Mouse (Mus musculus) c-Kit-positive CD71-positive TER-119-positive erythroid progenitor cells, embryonic 14.5 days (primary cell): ENCODE measurements around the gene Armc3.
"Not testable (repeated sequence)": the region's sequence is repeated elsewhere in the genome, so short reads cannot be mapped to it uniquely, and the experiment has no call there.

Experiments
- DNase-seq: peaks from one replicate; pipeline ENCODE4 v3.0.0-alpha.2; 2013; ENCODE audit warnings: low spot score

Armc3 gene

DNA sequence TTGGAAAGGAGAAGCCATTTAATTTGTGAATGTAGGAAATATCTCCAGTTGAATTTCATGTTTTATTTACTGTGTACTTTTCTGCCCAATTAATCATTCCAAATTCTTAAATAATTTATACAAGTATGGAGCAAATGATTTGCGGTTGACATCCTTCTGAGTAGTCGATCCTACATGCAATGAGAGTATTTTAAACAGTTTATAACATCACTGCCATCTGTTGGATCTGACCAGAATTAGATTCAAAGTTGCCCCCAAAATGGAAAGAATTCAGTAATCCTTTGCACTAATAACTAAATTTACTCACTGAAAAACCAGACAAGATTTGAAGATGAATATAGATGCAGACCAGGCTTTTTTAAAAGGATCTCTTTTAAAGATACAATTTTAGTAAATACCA lies 75.5 kb downstream of the Armc3 start:
- DNase-seq = no peak

DNA sequence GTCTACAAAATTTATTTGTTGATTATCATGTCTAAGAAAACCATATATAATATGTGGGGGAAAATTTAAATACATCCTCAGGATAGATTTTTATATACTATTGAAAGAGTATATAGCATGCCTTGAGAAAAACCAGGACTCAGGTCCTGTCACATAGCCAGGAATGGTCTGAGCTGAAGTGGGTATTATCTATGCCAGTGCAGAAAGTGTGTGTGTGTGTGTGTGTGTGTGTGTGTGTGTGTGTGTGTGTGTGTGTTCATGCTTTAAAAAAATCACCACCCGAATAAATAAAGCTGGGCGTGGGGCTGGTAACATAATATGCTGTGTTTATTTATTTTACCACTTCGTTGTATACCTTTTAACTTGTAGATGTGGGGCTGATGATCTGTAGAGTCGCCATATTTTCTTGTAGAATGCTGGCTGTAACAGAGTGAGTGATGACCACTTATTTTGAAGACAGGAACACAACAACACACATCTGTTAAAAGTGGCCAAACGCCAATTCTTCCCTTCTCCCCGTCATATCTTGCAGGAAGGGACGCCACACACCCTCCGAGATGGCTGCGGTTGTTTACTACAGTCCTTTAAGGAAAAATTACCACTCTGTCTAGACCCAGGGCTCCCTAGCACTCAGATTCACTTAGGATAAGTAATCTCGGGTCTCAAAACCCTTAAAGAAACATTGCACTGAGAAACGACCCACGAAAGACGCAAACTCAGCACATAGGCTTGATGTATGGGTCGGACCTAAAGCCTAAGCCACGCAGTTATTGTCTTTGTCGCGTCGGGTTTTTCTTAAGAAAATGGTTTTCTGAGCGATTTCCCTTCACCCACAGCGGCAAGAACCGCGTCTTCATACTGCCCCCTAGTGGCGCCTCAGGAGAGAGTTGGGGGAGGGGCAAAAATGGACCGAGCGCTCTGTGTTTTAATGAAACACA lies 76.8 kb downstream of the Armc3 start:
- DNase-seq = peak; percentile 77

DNA sequence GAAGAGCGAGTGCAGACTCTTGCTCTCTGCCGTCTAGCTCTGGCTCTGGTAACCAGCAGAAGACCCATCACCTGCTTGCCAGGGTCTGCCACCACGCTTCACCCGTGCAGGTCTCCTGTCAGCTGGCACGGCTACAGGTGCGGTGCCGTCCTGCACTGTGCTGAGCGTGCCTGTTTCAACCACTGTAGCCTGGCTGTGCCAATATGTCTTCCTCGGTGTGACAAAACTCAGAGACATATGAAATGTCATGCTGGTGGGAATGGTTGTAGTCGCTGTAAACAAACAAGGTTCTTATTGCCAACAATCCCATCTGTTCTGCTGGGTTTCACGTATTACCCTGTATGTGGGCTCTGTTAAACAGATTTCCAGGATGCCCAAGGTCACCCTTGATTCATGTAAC lies 81.2 kb downstream of the Armc3 start:
- DNase-seq = no peak

DNA sequence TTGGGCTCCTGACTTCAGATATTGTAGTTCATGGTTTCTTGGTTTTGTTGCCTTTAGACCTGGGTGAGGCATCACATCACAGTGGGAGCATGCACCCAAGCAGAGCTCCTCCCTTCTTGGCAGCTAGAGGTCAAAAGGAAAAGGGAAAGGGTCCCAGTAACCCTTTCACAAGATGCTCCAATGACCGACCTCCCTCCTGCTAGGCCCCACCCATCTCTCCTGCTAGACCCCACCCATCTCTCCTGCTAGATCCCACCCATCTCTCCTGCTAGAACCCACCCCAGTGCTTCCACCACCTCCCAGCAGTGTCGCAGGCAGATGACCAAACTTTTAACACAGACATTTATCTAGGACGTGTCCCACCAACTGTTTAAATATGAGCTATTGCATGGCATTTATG lies 93.3 kb downstream of the Armc3 start:
- DNase-seq = no peak

DNA sequence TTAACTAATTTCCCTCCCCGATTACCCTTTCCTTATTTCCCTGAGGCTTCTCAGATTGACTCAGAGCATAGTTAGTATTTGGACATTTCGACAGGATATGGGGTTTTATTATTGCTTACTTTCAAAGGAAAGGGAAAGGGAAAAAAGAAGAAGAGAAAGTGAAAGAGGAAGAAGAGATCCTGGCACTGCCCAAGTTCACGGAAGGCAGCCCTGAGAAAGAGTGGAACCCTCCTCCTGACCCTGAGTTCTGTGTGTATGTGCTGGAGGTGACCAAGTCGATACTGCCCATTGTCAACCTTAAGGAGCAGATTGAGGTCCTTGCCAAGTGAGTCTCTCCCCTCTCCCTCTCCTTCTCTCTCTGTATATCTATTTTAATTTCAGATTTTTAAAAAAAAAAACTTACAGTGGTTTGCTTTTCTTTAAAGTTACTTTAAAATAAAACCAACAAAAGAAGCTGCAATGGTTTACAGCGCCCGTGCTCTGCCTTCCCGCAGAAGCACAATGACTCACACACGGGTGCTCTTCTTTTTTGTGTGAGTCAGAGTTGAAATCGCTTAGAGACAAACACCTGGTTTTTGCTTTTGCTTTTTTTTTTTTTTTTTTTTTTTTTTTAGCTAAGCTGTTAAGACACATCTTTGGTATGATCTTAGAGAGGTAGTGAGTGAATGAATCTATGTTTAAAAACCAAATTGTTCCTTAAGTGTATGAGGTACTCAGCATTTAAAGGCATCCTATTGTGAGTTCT lies 101.4 kb downstream of the Armc3 start:
- DNase-seq = no peak

DNA sequence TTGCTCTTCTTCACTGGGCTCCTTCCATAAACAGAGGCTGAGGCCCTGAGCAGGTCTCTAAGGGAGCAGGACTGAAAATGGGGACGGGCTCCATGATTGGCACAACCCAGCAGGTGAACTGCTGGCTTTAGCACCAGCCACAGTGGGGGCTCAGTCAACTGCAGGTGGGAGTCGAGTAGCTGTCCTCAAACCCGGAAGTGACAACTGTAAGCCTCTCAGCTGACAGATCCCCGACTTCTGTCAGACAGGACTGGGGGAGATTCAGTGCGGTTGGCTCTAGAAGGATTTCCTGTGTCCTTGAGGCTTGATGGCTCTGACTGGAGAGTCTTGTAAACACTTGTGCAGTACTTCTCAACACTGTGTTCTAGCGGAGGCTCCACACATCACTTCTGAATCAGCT lies 102.1 kb downstream of the Armc3 start:
- no peak for DNase-seq

DNA sequence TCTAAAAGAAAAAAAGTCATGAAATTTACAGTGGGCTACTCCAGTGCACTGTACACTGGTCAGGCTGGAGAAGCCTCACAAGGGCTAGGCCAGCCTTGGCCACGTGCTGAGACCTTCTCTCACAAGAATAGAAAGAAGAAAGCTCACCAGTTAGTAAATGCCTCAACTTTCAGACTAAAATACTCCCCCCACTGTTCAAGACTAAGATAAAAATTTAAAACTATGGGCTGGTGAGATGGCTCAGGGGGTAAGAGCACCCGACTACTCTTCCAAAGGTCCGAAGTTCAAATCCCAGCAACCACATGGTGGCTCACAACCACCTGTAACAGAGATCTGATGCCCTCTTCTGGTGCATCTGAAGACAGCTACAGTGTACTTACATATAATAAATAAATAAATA lies 104.0 kb downstream of the Armc3 start:
- not testable (repeated sequence) for DNase-seq

DNA sequence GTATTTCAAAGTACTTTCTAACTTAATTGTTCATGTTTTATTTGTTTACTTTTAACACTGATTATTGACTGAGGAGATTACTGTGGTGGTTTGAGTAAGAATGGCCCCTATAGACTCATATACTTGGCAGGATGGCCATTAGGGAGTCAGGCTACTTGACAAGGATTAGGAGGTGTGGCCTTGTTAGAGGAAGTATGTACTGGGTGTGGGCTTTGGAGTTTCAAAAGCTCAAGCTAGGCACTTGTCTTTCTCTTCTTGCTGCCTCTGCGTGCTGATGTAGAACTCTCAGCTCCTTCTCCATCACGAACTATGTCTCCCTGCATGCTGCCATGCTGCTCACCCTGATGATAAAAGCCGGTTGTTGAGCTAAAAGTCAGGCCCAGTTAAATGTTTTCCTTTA lies 111.4 kb downstream of the Armc3 start:
- no peak for DNase-seq

DNA sequence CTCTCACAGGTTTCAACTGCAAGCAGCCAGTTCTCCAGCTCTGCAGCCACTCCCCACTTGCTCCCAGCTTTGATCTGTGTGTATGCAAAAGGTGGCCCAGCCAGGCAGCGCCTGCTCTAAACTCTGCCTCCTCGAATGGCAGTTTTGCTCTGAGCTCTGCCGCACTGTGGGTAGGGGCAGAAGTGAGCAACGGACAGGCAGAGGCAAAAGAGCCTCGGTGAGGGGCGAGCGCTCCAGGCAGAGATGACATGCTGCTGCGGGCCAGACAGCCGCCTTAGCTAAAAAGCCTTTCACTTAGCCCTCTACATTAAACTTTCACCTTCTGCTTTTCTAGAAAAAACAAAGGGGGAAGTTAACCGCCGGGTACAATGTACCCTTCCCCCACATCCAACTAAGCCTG lies 117.0 kb downstream of the Armc3 start:
- DNase-seq = no peak

DNA sequence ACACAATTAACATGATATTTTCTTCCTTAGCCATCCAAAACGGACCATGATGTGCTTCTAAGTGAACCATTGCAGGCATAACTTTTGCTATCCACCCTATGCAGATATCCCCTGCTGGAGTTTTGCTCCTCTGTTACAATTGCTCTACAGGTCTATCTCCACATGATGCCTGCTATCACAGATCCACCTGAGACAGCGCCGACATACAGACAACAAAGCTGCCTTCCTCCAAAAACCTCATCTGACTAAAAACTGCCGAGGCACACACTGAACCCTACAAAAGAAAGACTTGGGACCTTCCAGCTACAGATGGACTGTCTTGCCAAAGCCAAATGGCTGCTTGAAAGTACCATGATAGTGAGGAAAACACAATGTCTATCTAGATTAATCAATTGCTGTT lies 117.6 kb downstream of the Armc3 start:
- DNase-seq = no peak

DNA sequence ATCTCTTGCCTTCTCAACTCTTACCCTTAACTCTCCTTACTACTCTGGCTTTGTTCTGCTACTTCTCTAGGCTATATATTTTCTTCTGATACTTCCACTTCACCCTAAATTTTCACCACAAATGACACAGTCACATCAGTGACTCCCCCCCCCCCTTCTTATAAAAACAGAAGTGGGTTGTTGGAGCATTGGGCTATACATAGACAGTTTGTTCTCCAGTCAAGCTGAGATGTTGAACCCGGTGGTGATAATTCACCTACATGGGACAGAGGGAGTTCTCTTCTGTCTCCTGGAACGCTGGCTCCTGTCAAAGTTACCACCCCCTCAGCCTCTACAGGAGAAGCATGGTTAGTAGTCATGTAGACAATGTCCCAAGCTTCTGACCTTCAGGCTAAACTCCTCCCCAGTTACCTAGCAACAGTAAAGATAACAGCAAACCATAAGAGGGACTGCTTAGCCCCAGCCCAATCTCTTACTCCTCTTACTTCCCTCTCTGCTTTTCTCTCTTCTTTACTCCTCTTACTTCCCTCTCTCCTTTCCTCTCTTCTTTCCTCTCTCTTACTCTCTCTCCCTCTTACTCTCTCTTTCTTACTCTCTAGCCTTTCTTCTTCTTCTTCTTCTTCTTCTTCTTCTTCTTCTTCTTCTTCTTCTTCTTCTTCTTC lies 118.2 kb downstream of the Armc3 start:
- not testable (repeated sequence) for DNase-seq

DNA sequence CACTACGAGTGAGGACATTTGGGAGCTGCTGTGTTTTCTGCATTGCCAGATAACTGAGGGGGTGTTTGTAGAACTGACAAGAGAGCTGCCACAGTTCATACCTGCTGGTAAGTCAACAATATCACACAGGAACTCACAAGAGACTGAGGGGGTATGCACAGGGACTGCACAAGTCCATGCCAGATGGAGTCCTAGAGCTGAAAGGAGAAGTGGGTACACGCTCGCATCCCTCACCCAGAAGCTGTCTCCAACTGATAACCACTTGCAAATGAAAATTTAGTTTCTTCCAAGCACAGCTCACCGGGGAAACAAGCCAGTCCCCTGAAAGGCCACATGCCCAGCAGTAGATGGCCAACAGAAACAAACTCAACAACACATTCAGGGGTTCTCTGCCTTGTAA lies 119.4 kb downstream of the Armc3 start:
- DNase-seq = no peak

DNA sequence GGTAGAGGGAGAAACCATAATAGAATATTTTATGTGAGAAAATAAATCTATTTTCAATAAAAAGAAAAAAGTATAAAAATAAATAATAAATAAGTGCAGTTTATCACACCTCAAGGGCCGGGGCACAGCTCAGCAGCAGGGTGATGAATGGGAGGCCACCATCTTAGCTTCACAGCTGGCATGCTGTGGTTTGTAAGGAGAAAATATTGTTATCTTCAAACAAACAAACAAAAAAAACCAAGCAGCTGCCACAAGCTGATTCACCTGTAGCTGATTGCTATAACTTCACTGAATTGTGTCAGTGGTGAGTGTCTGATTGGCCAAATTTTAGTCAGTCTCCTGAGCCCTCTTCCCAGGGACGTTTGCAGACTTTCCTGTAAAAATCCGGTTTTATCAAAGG lies 120.2 kb downstream of the Armc3 start:
- DNase-seq = no peak

DNA sequence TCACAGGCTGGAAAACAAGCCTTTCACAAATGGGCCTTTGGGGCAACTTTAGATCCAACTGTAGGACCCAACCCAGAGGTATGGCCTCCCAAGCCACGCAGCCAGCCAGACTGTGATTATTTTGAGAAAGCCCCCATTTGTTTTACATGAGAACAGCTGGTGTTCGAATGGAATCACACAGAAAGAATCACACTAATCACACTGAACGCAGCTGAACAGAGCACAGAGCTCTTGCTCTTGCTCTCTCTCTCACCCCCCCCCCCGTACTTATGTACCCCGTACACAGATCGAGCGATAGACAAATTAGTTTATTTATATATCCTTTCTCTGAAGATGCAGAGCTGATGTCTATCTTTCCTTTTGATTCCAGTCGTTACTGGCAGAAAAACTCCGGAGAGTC lies 123.3 kb downstream of the Armc3 start:
- DNase-seq = no peak

DNA sequence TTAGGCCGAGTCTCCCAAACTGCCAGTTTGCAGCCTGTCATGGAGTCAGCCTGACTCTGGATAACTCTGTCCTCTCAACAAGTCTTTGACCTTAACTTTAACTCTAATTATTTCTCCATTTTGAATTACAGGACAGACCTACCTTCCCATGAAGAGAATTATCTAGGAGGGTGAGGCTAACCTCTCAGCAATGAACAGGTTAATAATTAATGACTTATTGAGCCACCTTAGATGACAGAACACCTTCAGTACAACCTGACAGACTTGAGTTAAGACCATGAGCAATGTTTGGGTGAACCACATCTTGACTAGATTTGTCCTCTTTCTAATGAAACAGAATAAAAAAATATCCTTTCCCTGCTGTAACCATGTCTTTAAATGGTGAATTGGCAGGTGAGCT lies 127.3 kb downstream of the Armc3 start:
- DNase-seq = no peak

DNA sequence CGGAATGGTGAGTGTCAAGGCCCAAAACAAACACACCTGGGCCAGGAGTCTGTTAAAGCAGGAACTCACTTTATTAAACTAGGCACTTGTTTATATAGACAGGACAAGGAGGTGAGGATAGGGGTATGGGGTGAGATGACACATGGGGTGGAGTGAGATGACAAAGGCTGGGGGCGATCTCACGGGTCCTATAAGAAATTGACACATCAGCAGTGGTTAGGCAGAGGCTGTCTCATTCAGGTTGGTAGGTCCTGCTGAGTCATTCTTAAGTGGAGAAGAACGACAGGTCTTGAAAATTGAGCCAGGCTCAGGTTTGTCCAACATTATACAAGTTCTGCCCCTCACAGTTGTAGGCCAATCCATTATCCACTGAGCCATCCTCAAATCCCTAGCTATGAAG lies 128.7 kb downstream of the Armc3 start:
- DNase-seq = no peak

DNA sequence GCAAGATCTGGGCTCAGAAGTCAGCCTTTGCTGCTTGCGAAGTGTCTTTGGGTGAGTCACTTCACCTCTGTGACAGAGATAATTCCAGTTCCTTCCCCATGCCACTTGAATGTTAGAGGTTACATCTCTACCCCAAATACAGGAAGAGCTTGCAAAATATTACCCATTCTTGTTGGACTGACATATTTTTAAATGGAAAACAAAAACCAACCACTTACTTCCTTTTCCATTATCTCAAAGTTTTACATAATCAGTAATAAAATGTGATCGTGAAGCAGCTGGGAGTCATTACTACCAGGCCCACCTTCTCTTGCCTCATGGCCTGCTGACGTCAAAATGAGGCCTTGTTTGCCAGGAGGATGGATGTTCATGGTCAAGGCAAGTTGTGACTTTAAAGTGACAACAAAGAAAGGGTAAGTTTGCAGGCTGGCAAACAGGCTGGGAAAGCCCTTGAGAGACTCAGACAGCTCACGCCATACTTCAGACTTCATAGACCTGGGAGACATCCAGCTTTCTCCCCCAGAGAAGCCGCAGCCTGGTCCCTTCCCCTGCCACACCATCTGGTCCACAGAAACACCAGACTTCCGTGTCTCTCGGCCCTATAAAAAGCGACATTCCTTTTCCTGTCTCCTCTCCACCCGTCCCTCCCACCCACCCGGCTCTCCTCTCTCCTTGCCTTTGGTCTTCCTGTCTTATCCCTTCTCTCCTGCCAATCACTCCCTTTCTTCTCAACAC lies 145.0 kb downstream of the Armc3 start:
- DNase-seq = no peak

DNA sequence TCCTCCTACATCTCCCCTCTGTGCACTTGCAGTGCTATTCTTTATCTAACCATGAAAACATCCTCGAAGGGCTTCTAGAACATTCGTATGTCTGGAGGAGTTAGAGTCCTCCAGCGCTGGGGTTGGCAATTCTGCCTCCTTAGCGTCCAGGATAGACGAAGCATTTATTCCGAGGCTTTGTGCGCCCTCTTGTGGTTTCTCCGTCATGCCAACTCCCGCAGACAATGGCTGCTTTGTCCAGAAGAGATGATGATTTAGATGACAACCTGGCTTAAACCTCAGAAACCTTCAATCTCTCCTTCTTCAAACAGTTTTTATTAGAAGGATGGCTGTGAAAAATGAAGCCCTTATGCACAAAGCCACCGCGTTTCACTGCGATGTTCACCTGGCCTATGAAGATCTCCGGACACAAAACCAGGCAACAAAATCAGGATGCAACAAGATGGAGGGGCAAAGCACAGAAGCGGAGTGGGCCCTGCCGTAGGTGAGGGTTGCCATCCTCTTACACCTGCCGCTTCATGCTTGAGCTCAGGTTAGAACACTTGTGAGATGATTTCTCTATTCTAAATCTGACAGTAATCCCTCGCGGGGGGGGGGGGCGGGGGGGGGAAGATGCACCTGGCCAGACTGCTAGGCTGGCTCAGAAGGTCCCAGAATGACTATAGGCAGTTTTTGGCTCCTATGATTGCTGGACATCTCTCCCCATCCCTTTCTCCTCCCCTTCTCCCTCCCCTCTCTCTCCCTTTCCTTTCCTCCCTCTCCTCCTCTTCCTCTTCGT lies 145.7 kb downstream of the Armc3 start:
- peak; percentile 41 for DNase-seq

DNA sequence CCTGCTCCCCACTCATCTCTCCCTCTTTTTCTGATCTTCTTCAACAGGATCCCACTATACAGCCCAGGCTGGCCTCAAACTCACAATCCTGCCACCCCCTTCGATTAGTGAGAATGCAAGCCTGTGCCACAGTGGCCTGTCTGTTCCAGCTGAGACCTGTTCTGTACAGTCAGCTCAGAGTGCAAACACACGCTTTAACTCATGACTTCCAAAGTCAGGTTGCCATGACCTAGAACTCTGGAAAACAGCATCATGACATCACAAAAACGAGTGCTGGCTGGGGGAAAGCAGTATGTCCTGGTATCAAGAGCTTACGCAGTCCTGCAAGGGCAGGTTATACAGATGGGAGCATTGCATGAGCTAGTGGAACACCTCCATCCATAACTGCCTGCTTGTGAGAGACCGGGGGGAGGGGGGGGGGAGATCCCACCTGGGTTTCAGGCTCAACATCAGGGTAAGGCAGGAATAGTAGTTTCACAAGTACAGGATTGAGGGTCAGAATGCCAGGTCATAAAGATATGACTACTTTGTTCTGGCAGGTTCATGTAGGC lies 146.4 kb downstream of the Armc3 start:
- DNase-seq = no peak

DNA sequence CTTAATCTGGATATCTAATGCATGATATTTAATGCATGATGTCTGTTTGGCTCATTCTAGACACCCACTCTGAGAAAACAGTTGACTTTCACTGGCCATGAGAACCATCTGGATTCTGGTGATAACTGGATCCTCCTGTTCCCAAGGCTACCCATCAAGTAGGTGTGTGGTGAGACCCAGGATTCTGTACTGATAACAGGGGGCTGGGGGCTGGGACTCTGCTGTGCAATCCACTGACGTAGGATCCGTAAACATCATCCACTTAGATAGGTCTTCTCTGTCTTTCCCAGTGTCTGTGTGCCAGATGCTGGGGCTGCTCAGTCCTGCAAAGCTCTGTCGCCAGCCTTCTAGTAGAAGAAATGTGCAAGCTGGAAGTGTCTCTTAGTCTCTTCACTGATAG lies 149.4 kb downstream of the Armc3 start:
- no peak for DNase-seq

DNA sequence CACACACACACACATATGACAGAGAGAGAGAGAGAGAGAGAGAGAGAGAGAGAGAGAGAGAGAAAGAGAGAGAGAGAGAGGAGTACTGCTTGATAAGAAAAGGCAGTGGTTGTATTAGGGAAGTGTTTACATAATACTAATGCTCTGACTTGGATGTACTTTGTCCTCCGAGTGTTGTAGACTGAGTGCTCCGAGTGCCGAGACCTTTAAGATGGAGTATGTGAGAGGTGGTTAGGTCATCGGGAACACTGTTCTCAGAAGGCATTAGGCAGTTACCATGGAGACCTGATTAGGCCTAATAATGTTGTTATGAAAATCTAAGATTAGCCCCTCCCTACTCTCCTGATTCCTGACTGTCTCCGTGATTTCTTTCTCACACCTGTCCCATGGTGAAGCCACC lies 151.1 kb downstream of the Armc3 start:
- DNase-seq = no peak
